Mouse (Mus musculus) megakaryocyte-erythroid progenitor cell, adult 5-6 weeks (primary cell): ENCODE results near the gene Cyp4a30b. TPM values are rescaled to one million over a fixed set of nuclear protein-coding genes. Genes with fewer than 3 reads are reported as not detected.
"Not testable (repeated sequence)": the region's sequence is repeated elsewhere in the genome, so short reads cannot be mapped to it uniquely, and the experiment has no call there.

Source experiments
- ATAC-seq: replicated peaks from 2 replicates; pipeline ENCODE4 v1.8.0; 2016; ENCODE audit warnings: mild to moderate bottlenecking, inconsistent platforms; ENCODE audit not compliant: severe bottlenecking, poor library complexity, low FRiP score, low TSS enrichment
- total RNA-seq, 2 experiments: library from RNA; stranded (forward) in 1 of 2; stranded (reverse) in 1 of 2; fragments of 200-1000, 215-1000 nt in 1 of 2; fragments of >200 nt in 1 of 2; fragmentation: Nextera tagmentation in 1 of 2; gene quantifications; 2 replicates each; pipeline ENCODE4 v1.2.3; 2014 to 2017

Gene Cyp4a30b
- total RNA-seq (2014; fragmentation: Nextera tagmentation), result not detected in 2 replicates
- not detected in 2 replicates for total RNA-seq (2017)

DNA sequence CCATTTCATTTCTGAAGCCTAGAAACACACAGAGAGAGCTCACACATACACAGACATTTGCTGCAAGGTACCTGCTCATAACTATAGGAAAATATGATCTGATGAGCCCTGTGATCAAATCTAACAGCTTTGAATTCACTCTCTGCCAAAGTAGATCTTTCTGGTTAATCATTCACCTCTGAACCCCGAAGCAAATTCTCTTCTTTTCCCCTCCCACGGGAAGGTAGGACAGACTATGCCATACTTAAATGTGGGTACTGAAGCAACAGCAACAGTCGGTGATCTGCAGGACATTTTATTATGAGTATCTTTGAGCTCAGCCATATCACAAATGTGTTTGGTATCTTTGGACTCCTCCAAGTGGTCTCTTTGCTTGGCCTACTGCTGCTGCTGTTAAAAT, at the start of gene Cyp4a30b:
Cyp4a30b (plus strand) TSS at position 301 of the 400 bp plus-strand sequence.
- ATAC-seq, result no peak

DNA sequence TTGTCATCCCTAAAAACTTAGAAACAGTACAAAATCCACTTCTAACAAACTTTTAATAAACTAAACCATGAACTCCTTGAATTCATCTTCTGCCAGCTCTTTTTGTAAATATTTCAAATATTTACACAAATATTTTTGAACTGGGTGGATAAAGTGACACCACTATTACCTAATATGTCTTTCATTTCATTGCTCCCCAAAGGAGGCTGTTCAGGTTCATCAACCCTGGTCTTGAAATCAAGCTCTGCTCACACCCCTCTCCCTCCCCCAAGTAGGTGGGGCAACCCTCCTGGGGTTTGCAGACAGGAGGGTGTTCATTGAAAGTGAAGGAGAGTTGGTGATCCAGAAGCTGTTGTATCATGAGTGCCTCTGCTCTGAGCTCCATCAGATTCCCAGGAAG, 41.1 kb upstream of the Cyp4a30b start, which contains the start of gene Cyp4a12b:
Cyp4a12b (plus strand) TSS at position 301 of the 400 bp plus-strand sequence.
- not testable (repeated sequence) for ATAC-seq

DNA sequence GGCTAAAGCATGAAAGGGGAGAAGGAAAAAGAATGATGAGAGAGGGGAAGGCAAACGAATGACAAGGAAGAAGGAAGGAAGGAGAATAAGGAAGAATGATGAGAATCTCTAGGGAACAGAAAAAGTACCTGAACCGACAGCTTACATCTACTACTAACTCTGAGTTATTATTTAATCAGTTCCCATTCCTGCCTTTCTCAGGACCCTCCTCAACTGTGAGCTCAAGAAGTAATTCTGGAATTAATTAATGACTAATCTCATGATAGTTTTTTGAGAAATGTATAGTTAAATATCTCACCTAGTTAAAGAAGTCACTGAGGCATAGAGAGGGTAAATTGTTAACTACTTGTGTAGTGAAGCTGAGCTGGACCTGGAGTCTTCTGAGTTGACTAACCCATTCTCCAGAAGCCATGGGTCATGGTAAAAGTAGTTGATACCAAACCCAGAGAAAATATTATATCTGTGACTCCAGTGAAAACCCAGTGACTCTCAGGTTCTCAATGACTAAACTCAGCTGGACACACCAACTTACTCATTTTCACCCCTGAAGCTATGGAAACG, 1.7 kb upstream of the Cyp4a30b start:
- ATAC-seq, result no peak

DNA sequence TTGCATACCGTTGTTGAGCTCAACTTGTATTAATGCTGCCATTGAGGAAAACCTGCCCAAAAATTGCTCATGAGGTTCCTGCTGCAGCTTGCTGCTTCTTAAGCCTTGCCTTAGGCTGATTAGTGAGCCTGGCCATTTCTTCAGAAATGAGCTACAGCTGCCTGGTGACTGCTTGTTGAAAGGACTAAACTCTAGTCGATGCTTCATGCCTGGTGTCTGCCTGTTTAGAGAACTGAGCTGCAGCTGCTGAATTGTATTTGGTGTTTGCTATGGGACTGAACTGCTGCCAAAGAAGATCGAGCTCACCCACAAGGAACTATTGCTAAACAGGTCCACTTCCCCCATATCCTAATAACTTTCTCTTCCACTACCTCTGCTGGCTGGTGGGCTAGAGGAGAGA, 21.2 kb downstream of the Cyp4a30b start:
- ATAC-seq, result not testable (repeated sequence)

DNA sequence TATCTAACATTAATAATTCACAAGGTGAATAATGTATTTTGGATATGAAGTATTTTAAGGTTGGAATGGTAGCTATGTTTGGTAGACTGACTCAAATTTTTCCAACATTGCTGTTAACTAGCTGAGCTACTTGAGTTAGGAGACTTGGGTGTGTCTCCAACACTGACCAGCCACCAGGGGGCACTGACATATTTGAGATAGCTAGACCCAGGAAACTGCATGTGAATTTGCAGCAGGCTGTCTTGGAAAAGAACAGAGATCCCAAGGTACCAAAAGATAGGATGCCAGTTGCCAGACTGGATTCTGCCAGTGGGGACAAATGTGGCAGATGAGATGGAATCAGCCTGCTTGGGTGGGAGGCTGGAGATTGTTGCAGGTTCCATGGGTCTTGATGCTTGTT, 23.6 kb downstream of the Cyp4a30b start:
- peak; percentile 94 for ATAC-seq

DNA sequence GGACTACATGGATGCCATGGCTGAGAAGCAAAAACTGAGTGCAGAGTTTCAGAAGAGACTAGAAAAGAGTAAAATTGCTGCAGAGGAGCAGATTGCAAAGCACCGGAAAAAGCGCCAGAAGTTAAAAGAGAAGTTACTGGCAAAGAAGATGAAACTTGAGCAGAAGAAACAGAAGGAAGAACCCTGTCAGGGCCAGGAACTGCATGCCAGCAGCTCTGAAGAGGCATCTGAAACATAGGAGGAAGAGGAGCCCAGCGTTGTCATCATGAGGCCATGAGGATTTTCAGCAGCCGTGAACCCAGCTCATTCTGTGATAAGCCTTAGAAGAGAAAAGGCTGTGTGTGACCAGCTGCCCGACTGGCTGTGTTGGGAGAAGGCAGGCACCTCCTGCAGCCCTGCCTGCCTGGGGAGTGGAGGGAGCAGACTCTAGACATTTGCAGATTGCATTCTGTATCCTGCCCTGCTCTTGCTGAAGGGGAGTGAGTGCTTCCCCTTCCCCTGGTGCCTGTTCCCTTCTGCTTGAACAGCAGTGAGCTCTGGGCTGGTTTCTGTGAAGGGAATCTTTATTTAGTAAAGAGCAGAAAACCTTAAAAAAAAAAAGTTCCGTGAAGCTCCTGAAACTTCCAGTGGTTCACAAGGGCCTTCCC, 28.7 kb downstream of the Cyp4a30b start:
- no peak for ATAC-seq

DNA sequence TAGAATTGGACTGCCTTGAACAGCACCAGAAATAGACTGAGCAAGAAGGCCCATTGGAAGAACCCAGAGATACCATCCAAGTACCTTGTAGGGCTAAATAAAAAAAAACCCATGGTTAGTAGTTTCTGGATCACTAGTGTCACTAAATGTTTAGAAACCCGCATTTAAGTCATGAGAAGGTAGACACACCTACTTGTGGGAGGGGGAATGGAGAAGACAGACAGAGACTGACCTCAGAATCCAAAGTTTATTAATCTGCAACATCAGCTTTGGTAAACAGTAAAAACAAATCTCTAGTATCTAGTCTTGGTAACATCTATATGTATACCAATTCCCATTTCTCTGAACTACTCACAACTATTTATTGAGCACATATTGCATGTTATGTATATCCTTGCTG, 43.6 kb downstream of the Cyp4a30b start, which contains the start of gene Cyp4a14:
Cyp4a14 (minus strand) TSS at position 142 of the 400 bp plus-strand sequence.
- no peak for ATAC-seq

DNA sequence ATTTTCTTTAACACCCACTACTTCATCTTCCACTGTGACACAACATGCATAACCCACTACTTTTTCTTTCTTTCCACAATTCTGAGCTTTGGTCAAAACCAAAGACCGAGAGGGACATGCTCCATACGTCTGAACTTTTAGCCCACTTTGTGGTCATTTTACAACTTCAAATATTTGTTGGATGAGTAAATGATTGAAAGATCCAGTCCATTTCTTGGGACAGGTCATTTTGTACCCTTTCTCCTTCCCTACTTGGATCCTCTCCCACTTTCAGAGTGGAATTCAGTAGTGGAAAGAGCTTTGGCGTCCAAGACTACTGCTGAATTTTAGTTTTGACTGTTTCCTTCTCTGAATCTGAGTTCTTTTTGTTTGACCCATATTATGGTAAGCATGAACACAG, 45.1 kb downstream of the Cyp4a30b start:
- ATAC-seq, result no peak

DNA sequence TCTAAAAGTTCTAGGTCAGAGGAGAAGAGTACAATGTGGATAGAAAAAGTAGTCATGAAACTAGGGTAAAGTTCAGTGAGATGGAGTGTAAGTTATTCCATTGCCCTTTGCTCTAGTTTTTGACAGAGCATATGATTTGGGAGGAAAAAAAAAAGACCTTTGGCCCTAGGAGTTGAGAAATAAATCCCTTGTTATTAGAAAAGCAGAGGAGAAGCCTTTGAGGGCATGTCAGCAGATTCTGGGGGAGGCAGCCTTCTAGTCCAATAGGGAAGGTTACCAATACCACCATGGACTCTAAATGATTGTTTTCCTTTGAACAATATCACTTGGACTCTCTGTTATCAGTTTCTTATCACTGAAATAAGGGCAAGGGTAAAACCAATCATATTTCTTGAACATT, 61.6 kb downstream of the Cyp4a30b start:
- ATAC-seq, result not testable (repeated sequence)

DNA sequence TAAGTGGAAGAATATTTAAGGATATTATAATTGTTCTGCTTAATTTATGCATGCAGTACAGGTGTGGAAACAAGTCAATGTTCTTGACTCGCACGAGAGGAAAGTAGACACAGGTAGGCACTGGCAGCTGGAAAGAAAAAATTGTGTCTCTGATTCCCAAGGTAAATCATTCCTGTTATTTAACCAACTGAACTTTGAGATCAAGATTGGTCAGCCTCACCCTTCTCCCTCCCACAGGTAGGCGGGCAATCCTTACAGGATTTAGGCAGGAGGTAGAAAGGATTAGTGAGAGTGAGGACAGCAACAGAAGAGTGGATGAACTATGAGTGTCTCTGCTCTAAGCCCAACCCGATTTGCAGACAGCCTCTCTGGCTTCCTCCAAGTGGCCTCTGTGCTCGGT, 65.6 kb downstream of the Cyp4a30b start, which contains the start of gene Cyp4a10:
Cyp4a10 (plus strand) TSS at position 265 of the 400 bp plus-strand sequence.
- ATAC-seq, result not testable (repeated sequence)

DNA sequence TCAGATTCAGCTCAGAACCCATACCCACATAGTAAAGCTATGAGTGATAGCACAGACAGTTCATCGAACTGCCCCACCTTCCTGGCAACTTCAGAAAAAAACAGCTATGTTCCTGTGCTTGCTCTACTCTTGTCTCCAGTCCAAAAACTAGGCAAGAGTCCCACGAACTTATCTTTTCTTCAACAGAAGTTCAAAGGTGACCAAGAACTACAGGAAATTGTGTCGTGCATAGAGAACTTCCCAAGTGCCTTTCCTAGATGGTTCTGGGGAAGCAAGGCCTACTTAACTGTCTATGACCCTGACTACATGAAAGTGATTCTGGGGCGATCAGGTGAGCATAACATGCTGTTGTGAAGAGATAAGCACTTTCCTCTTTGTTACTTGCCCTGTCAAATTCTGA, 67.0 kb downstream of the Cyp4a30b start:
- ATAC-seq, result no peak

Other genes with a start within 250 kb of the Cyp4a30b start
- not detected in 2 replicates for gene Cyp4a29, start 210.5 kb upstream of the Cyp4a30b start, total RNA-seq (2014; fragmentation: Nextera tagmentation)
- not detected in 2 replicates for gene Cyp4a29, start 210.5 kb upstream of the Cyp4a30b start, total RNA-seq (2017)
- not detected in 2 replicates for gene Cyp4a12a, start 153.6 kb upstream of the Cyp4a30b start, total RNA-seq (2014; fragmentation: Nextera tagmentation)
- gene Cyp4a12a, start 153.6 kb upstream of the Cyp4a30b start, total RNA-seq (2017), result not detected in 2 replicates
- gene Cyp4a12b, start 41.0 kb upstream of the Cyp4a30b start, total RNA-seq (2014; fragmentation: Nextera tagmentation), result not detected in 2 replicates
- gene Cyp4a12b, start 41.0 kb upstream of the Cyp4a30b start, total RNA-seq (2017), result not detected in 2 replicates
- not detected in 2 replicates for gene Cyp4a14, start 43.5 kb downstream of the Cyp4a30b start, total RNA-seq (2014; fragmentation: Nextera tagmentation)
- gene Cyp4a14, start 43.5 kb downstream of the Cyp4a30b start, total RNA-seq (2017), result not detected in 2 replicates
- not detected in 2 replicates for gene Cyp4a10, start 65.7 kb downstream of the Cyp4a30b start, total RNA-seq (2014; fragmentation: Nextera tagmentation)
- not detected in 2 replicates for gene Cyp4a10, start 65.7 kb downstream of the Cyp4a30b start, total RNA-seq (2017)
- not detected in 2 replicates for gene Cyp4a31, start 111.0 kb downstream of the Cyp4a30b start, total RNA-seq (2014; fragmentation: Nextera tagmentation)
- not detected in 2 replicates for gene Cyp4a31, start 111.0 kb downstream of the Cyp4a30b start, total RNA-seq (2017)
- gene Cyp4a32, start 148.4 kb downstream of the Cyp4a30b start, total RNA-seq (2014; fragmentation: Nextera tagmentation), result not detected in 2 replicates
- not detected in 2 replicates for gene Cyp4a32, start 148.4 kb downstream of the Cyp4a30b start, total RNA-seq (2017)
- gene Cyp4b1, start 195.1 kb downstream of the Cyp4a30b start, total RNA-seq (2014; fragmentation: Nextera tagmentation), result not detected in 2 replicates
- gene Cyp4b1, start 195.1 kb downstream of the Cyp4a30b start, total RNA-seq (2017), result not detected in 2 replicates